Mouse (Mus musculus) myocyte (in vitro differentiated cells): Measurements from ENCODE around the gene Trim65.

Experiments
- CEBPB ChIP-seq: IDR thresholded peaks from 2 replicates; pipeline ENCODE4 v1.6.1; 2011; ENCODE audit warnings: mild to moderate bottlenecking, moderate library complexity; ENCODE audit not compliant: poor library complexity, insufficient read depth, severe bottlenecking
- POLR2A ChIP-seq: IDR thresholded peaks from one replicate; pipeline ENCODE4 v1.6.1; 2011; ENCODE audit warnings: low read depth, mild to moderate bottlenecking, control low read depth, moderate library complexity; ENCODE audit not compliant: insufficient read length
- SRF ChIP-seq: IDR thresholded peaks from one replicate; pipeline ENCODE4 v1.6.1; 2011; ENCODE audit warnings: low read depth; ENCODE audit not compliant: control insufficient read depth, insufficient read length

DNA sequence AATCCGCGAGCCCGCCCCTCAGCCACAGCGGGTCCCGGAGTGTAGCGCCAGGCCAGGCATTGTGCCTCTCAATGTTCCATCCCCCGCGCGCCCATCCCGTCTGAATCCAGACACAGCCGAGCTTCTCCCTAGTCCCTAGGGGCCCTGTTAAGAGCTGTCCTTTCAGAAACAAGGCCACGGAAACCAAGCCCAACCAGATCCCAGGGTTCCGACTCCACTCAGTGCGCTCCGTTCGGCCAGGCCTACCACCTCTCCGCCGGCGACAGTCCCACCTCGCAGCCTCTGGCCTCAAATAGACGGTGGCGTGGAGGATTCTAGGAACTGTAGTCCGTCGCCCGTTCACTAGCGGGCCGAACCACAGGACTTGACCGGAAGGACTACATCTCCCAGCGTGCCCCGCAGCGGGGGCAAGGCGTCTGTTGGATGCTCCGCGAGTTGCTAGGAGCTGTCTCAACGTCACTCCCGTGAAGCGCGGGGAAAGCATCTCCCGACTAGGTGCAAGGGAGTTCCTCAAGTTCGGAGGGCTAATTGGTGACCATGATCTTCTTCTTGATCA, 37.0 kb upstream of the Trim65 start, which contains the start of gene Fbf1:
- TF ChIP-seq POLR2A (peak; percentile 98), SRF (peak; percentile 61), CEBPB (no peak)
